Mouse (Mus musculus): Measurements from ENCODE around the gene Sstr3.

DNA sequence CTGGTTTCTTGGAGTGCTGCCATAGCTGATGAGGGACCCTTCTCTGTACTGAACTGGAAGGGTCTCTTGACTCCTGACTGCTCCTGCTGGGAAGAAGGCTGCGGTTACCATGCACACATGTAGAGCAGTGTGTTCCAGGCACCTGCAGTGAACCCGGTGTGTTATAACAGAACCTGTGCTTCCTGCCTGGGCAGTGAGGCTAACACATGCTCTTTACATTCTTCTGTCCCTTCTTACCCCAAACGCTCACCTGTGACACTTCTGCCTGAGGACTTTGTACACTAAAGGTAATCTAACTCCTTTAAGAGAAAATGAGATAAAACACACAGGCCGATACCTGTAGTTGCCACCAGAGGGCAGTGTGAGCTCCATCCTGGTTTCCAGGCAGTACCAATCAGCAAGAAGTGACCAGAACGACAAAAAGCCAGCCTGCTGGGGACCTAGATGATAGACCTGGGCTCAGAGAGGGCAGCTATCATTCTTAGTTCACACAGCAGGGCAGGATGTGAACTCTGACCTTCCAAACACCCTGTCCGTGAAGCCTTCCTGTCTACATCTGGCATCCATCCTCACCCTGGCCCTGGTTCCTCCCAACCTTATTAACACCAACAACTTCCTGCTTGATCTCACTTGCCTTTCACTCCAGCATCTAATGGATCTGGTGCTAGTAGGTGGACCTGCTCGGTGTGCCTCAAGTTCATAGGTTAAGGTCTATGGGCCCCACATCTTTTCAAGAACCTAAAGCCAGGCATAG is 29.9 kb downstream of the Sstr3 start:
- TF ChIP-seq CTCF (IDR thresholded peaks at IDR 0.05; ENCODE audit: low read depth) (peak; percentile 95), EP300 (IDR thresholded peaks at IDR 0.05; ENCODE audit: low read depth) (no peak)
